Mouse (Mus musculus) thymus, adult 2 months (tissue): Measurements from ENCODE around the gene Elobl. TPM values are rescaled to one million over a fixed set of nuclear protein-coding genes. Genes with fewer than 3 reads are reported as not detected.
A peak's percentile ranks its signal among the peaks of the same experiment; 100 is the strongest.
"Not testable (repeated sequence)": the region's sequence is repeated elsewhere in the genome, so short reads cannot be mapped to it uniquely, and the experiment has no call there.

Experiments used
- DNase-seq: peaks from one replicate; pipeline ENCODE4 v3.0.0; 2021
- H3K27ac ChIP-seq: fragments of 200-500 bp; 2 replicates; pipeline ENCODE4 v1.5.1; 2012; ENCODE audit warnings: low read length, control low read depth; ENCODE audit not compliant: control insufficient read depth, insufficient read depth
- H3K27me3 ChIP-seq: fragments of 200-500 bp; 2 replicates; pipeline ENCODE4 v1.6.1; 2012; ENCODE audit warnings: mild to moderate bottlenecking, low read length, moderate library complexity, mixed read lengths; ENCODE audit not compliant: control insufficient read depth, insufficient read depth
- H3K36me3 ChIP-seq: fragments of 200-500 bp; 2 replicates; pipeline ENCODE4 v1.6.1; 2012; ENCODE audit warnings: mild to moderate bottlenecking, low read length, moderate library complexity; ENCODE audit not compliant: control insufficient read depth, insufficient read depth
- H3K4me1 ChIP-seq: fragments of 200-500 bp; replicated peaks from 2 replicates; pipeline ENCODE4 v1.6.1; 2012; ENCODE audit warnings: low read length; ENCODE audit not compliant: control insufficient read depth, insufficient read depth
- H3K4me3 ChIP-seq: fragments of 200-500 bp; 2 replicates; pipeline ENCODE4 v1.5.1; 2012; ENCODE audit warnings: mild to moderate bottlenecking, low read length, control low read depth, moderate library complexity; ENCODE audit not compliant: control insufficient read depth, insufficient read depth
- CTCF ChIP-seq: fragments of 200-500 bp; IDR thresholded peaks from 2 replicates; pipeline ENCODE4 v1.5.1; 2012; ENCODE audit warnings: mild to moderate bottlenecking, control low read depth, low read length, moderate library complexity, borderline replicate concordance; ENCODE audit not compliant: control insufficient read depth, poor library complexity, insufficient read depth; ENCODE audit errors: extremely low read depth
- POLR2A ChIP-seq: fragments of 200-500 bp; IDR thresholded peaks from 2 replicates; pipeline ENCODE4 v1.6.1; 2012; ENCODE audit warnings: mild to moderate bottlenecking, low read length, control low read depth, moderate library complexity; ENCODE audit not compliant: control insufficient read depth, poor library complexity, insufficient read depth; ENCODE audit errors: extremely low read depth
- WGBS: fragments of 180-500 bp; shearing (Covaris S2); methylation state at CpG from one replicate; pipeline ENCODE4 v1.1.7; 2018; 5-methylcytosine and 5-hydroxymethylcytosine counted together
- polyA plus RNA-seq: library from polyadenylated mRNA; depleted of rRNA; stranded (reverse); fragments of >200 nt; gene quantifications from 2 replicates; pipeline ENCODE4 v1.2.3, GENCODE M21; 2012

Gene Elobl
- polyA plus RNA-seq, 1 experiment: 0.51 TPM

- Histone ChIP-seq H3K27me3 (no peaks in the 10 kb centered on the region), H3K4me3 (peak overlapping the region; percentile 82), H3K4me1 (peaks cover 41% of the 10 kb centered on the region), H3K27ac (peak overlapping the region; percentile 18; the same call in 1 of the 2 replicates), H3K36me3 (peaks cover 3% of the 10 kb centered on the region; the same call in 1 of the 2 replicates)
- under 1% methylated on average over 33 of the region's 33 CpGs for WGBS
- TF ChIP-seq CTCF (no peak), POLR2A (no peak)
- DNase-seq: peak; percentile 38
Observed at GRCm38 (mm10) chr11:88999723-89000526, 33.2 kb upstream of the Elobl start.

GRCm38 (mm10) chr11:88998974-88999722, 32.4 kb upstream of the Elobl start, which contains the start of gene Trim25:
Trim25 (plus strand) TSS chr11:88999376.
- Histone ChIP-seq H3K4me1 (peaks cover 39% of the 10 kb centered on the region), H3K4me3 (peak within 1 kb of the TSS; percentile 82), H3K27me3 (no peaks in the 10 kb centered on the region), H3K36me3 (no peaks in the 10 kb centered on the region), H3K27ac (peak within 1 kb of the TSS; percentile 16; the same call in 1 of the 2 replicates)
- 1% methylated on average over 48 of the region's 48 CpGs for WGBS
- TF ChIP-seq POLR2A: peak; percentile 88
- TF ChIP-seq CTCF: no peak
- DNase-seq: peak; percentile 94

- WGBS: 39% methylated on average over 3 of the region's 3 CpGs
- Histone ChIP-seq H3K4me1 (peaks cover 38% of the 10 kb centered on the region), H3K36me3 (no peaks in the 10 kb centered on the region), H3K27me3 (no peaks in the 10 kb centered on the region), H3K27ac (no peak overlapping the region), H3K4me3 (no peak overlapping the region)
- DNase-seq: no peak
- TF ChIP-seq CTCF: no peak
- no peak for TF ChIP-seq POLR2A
Observed at GRCm38 (mm10) chr11:88998406-88998805, 31.7 kb upstream of the Elobl start.

GRCm38 (mm10) chr11:88997343-88997742, 30.6 kb upstream of the Elobl start:
- DNase-seq, H3K27ac ChIP-seq: not testable (repeated sequence)

GRCm38 (mm10) chr11:88996427-88996826, 29.7 kb upstream of the Elobl start:
- TF ChIP-seq CTCF (no peak), POLR2A (no peak)
- no peak for DNase-seq
- peaks cover 24% of the 10 kb centered on the region for H3K4me1 ChIP-seq
- no peak overlapping the region for H3K4me3 ChIP-seq
- no peaks in the 10 kb centered on the region for H3K36me3 ChIP-seq
- H3K27ac ChIP-seq: no peak overlapping the region
- H3K27me3 ChIP-seq: no peaks in the 10 kb centered on the region
- 70% methylated on average over 7 of the region's 7 CpGs for WGBS

More at GRCm38 (mm10) chr11:88997343-88997742, 30.6 kb upstream of the Elobl start:
- WGBS: 79% methylated on average over 5 of the region's 5 CpGs
- not testable (repeated sequence) for H3K27me3 ChIP-seq, H3K36me3 ChIP-seq, H3K4me3 ChIP-seq
- H3K4me1 ChIP-seq: peaks cover 31% of the 10 kb centered on the region

- WGBS: 96% methylated on average over 2 of the region's 2 CpGs
- DNase-seq: no peak
- no peak overlapping the region for H3K27ac ChIP-seq
- no peaks in the 10 kb centered on the region for H3K27me3 ChIP-seq
- no peak for TF ChIP-seq POLR2A
- TF ChIP-seq CTCF: no peak
- H3K4me1 ChIP-seq: peaks cover 17% of the 10 kb centered on the region
- peaks cover 7% of the 10 kb centered on the region for H3K36me3 ChIP-seq
- H3K4me3 ChIP-seq: no peak overlapping the region
Observed at GRCm38 (mm10) chr11:88995616-88996015, 28.9 kb upstream of the Elobl start.
